Mouse (Mus musculus): ENCODE results near the gene Slco3a1.

DNA sequence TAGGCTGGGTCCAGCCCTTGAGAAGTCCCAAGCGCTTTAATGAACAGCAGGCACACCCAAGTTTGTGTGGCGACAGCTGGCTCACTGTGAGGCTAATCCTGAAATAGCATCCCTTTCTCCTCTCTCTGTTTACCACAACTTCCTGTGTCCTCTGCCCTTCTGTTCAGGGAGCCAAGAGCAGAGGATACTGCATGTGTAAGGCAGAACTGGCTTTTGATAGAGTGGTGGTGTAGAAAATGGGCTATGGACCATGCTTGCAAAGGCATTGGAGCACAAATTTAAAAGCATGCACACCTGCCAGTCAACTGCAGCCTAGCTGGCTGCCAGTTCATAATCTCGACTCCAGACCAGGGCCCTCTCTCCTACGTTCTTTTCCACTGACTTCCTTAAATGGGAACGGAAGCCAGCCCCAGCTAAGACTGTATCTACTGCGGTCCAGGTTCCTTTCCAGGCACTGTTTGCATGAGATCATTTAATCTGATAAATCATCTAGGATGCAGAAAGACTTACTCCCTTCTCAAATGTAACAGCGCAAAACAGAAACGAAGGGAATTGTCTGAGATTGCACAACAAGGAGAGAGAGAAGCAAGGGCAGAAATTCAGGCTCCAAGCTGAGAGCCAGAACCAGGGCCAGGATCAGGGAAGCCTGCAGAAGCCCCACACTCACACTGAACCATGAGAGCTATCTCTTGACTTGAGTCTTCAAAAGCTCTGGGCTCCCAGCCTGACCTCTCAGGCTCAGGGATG is 95.9 kb downstream of the Slco3a1 start:
- TF ChIP-seq CTCF (IDR thresholded peaks at IDR 0.05; ENCODE audit: low read depth): no peak
- TF ChIP-seq EP300 (IDR thresholded peaks at IDR 0.05; ENCODE audit: low read depth): no peak
